Mouse (Mus musculus): ENCODE results near the gene Olfr313. TPM values are rescaled to one million over a fixed set of nuclear protein-coding genes. Genes with fewer than 3 reads are reported as not detected.

The Olfr313 gene
- total and polyA plus RNA-seq, 3 experiments = not detected

GRCm38 (mm10) chr11:58804393-58804792 lies 10.4 kb upstream of the Olfr313 start:
- no peak overlapping the region for H3K9ac ChIP-seq (ENCODE audit: control insufficient read depth, low read depth, low read length, poor library complexity, severe bottlenecking)

GRCm38 (mm10) chr11:58812001-58812400 lies 2.8 kb upstream of the Olfr313 start:
- H3K27me3 ChIP-seq (ENCODE audit: control insufficient read depth in 1 of 2, insufficient read depth in 2 of 2, low read length in 2 of 2) = peaks cover 7 to 11% of the 10 kb centered on the region in 2 experiments
- TF ChIP-seq POLR2A (IDR thresholded peaks at IDR 0.05; ENCODE audit: control insufficient read depth in 1 of 2, insufficient read depth in 1 of 2, low read depth in 1 of 2, low read length in 2 of 2, poor library complexity in 1 of 2) (no peak), CTCF (IDR thresholded peaks at IDR 0.05 in 2 of 3, conservative IDR thresholded peaks at IDR 0.05 in 1 of 3; ENCODE audit: control insufficient read depth in 1 of 3, insufficient read depth in 1 of 3, low read depth in 2 of 3, low read length in 3 of 3, poor library complexity in 1 of 3, severe bottlenecking in 1 of 3) (peak; percentile 49 to 61 (median 50)), USF2 (IDR thresholded peaks at IDR 0.05; ENCODE audit: borderline replicate concordance in 1 of 2, insufficient read depth in 1 of 2, low read depth in 1 of 2, low read length in 2 of 2) (no peak), ZKSCAN1 (IDR thresholded peaks at IDR 0.05; ENCODE audit: low read depth, low read length) (no peak), RAD21 (IDR thresholded peaks at IDR 0.05; ENCODE audit: low read depth, low read length) (peak; percentile 31), SMC3 (IDR thresholded peaks at IDR 0.05; ENCODE audit: low read depth, low read length) (peak; percentile 39)
- no peak overlapping the region for H3K4me3 ChIP-seq (ENCODE audit: control insufficient read depth in 1 of 2, insufficient read depth in 1 of 2, low read depth in 2 of 2, low read length in 2 of 2)
- DNase-seq (ENCODE audit: low read depth, low spot score) = peak; percentile 31
- H3K27ac ChIP-seq (ENCODE audit: control insufficient read depth, low read depth, low read length) = no peak overlapping the region
- H3K36me3 ChIP-seq (ENCODE audit: control insufficient read depth in 1 of 2, insufficient read depth in 2 of 2, low read length in 2 of 2) = no peaks in the 10 kb centered on the region
- no peaks in the 10 kb centered on the region for H3K9me3 ChIP-seq (replicated peaks; ENCODE audit: insufficient read depth, low read length)
- H3K79me2 ChIP-seq (ENCODE audit: control insufficient read depth, insufficient read depth, low read length, poor library complexity) = no peaks in the 10 kb centered on the region
- no peak overlapping the region for H3K9ac ChIP-seq (ENCODE audit: control insufficient read depth, low read depth, low read length, poor library complexity, severe bottlenecking)
- H3K4me1 ChIP-seq (ENCODE audit: control insufficient read depth in 1 of 2, insufficient read depth in 2 of 2, low read length in 2 of 2) = no peaks in the 10 kb centered on the region

More at GRCm38 (mm10) chr11:58804393-58804792, 10.4 kb upstream of the Olfr313 start:
- no peak for DNase-seq (ENCODE audit: low read depth, low spot score)
- H3K4me3 ChIP-seq (ENCODE audit: control insufficient read depth in 1 of 2, insufficient read depth in 1 of 2, low read depth in 2 of 2, low read length in 2 of 2) = no peak overlapping the region
- no peaks in the 10 kb centered on the region for H3K79me2 ChIP-seq (ENCODE audit: control insufficient read depth, insufficient read depth, low read length, poor library complexity)
- H3K36me3 ChIP-seq (ENCODE audit: control insufficient read depth in 1 of 2, insufficient read depth in 2 of 2, low read length in 2 of 2) = no peaks in the 10 kb centered on the region
- no peak for TF ChIP-seq RAD21 (IDR thresholded peaks at IDR 0.05; ENCODE audit: low read depth, low read length)
- no peak for TF ChIP-seq USF1 (IDR thresholded peaks at IDR 0.05; ENCODE audit: low read depth, low read length)
- no peak for TF ChIP-seq UBTF (IDR thresholded peaks at IDR 0.05; ENCODE audit: borderline replicate concordance, insufficient read depth, low read depth, low read length)
- TF ChIP-seq MYB (IDR thresholded peaks at IDR 0.05; ENCODE audit: low read depth, low read length) = no peak
- TF ChIP-seq ZKSCAN1 (IDR thresholded peaks at IDR 0.05; ENCODE audit: low read depth, low read length) = no peak
- no peak for TF ChIP-seq GATA1 (IDR thresholded peaks at IDR 0.05; ENCODE audit: low read depth, low read length)
- TF ChIP-seq BHLHE40 (IDR thresholded peaks at IDR 0.05; ENCODE audit: borderline replicate concordance, low read depth, low read length) = no peak
- no peak for TF ChIP-seq TBP (IDR thresholded peaks at IDR 0.05; ENCODE audit: low read depth, low read length)
- TF ChIP-seq POLR2AphosphoS5 (IDR thresholded peaks at IDR 0.05; ENCODE audit: borderline replicate concordance, low read depth, low read length) = no peak
- no peak for TF ChIP-seq SIN3A (IDR thresholded peaks at IDR 0.05; ENCODE audit: low read length)
- TF ChIP-seq NELFE (IDR thresholded peaks at IDR 0.05; ENCODE audit: low read depth, low read length) = no peak
- no peak for TF ChIP-seq TCF12 (IDR thresholded peaks at IDR 0.05; ENCODE audit: low read depth, low read length)
- no peak for TF ChIP-seq USF2 (IDR thresholded peaks at IDR 0.05; ENCODE audit: borderline replicate concordance in 1 of 2, insufficient read depth in 1 of 2, low read depth in 1 of 2, low read length in 2 of 2)
- no peaks in the 10 kb centered on the region for H3K4me1 ChIP-seq (ENCODE audit: control insufficient read depth in 1 of 2, insufficient read depth in 2 of 2, low read length in 2 of 2)
- H3K27me3 ChIP-seq (ENCODE audit: control insufficient read depth in 1 of 2, insufficient read depth in 2 of 2, low read length in 2 of 2) = peaks cover 0 to 10% of the 10 kb centered on the region in 2 experiments
- H3K9me3 ChIP-seq (replicated peaks; ENCODE audit: insufficient read depth, low read length) = no peaks in the 10 kb centered on the region
- H3K27ac ChIP-seq (ENCODE audit: control insufficient read depth, low read depth, low read length) = no peak overlapping the region
